Mouse (Mus musculus) T-helper 17 cell (primary cell): ENCODE results near the gene Pik3r3.
"Not testable (repeated sequence)": the region's sequence is repeated elsewhere in the genome, so short reads cannot be mapped to it uniquely, and the experiment has no call there.

Source experiments
- in situ Hi-C, 2 experiments: fragments of 300-600 bp; cut with MboI, MseI; formaldehyde crosslinking; loops; 1 replicate in 1 of 2; 2 replicates in 1 of 2; pipeline ENCODE4 v1.15.1; 2025; ENCODE audit warnings: high pct_unique_total_duplicates in 2 of 2

Gene Pik3r3

GRCm38 (mm10) chr4:116221140-116221851, at the start of gene Pik3r3:
Pik3r3 (plus strand) TSS chr4:116221618.
- in situ Hi-C loops: no loop called here

GRCm38 (mm10) chr4:116173072-116173471, 48.3 kb upstream of the Pik3r3 start, which contains the start of the genes 1700042G07Rik and Gm49337:
1700042G07Rik (plus strand) TSS chr4:116173372.
Gm49337 (plus strand) TSS chr4:116173384.
- in situ Hi-C loops: loop anchor here (5.0 kb wide), 2 partner anchors 69 to 74 kb away; no protein-coding TSS in a partner anchor

GRCm38 (mm10) chr4:116173752-116174151, 47.7 kb upstream of the Pik3r3 start:
- in situ Hi-C loops: loop anchor here (5.0 kb wide), 2 partner anchors 69 to 74 kb away; no protein-coding TSS in a partner anchor

- in situ Hi-C loops: loop anchor here (5.0 kb wide), 2 partner anchors 68 to 73 kb away; no protein-coding TSS in a partner anchor
Observed at GRCm38 (mm10) chr4:116174466-116175116, 46.8 kb upstream of the Pik3r3 start.

GRCm38 (mm10) chr4:116175136-116175535, 46.3 kb upstream of the Pik3r3 start:
- in situ Hi-C loops: no loop called here

- in situ Hi-C loops: no loop called here
Observed at GRCm38 (mm10) chr4:116175711-116176542, 45.5 kb upstream of the Pik3r3 start.

GRCm38 (mm10) chr4:116176543-116176988, 44.9 kb upstream of the Pik3r3 start:
- in situ Hi-C loops: no loop called here

- in situ Hi-C loops: no loop called here
Observed at GRCm38 (mm10) chr4:116177140-116177539, 44.3 kb upstream of the Pik3r3 start.

GRCm38 (mm10) chr4:116182079-116182478, 39.3 kb upstream of the Pik3r3 start:
- in situ Hi-C loops: no loop called here

GRCm38 (mm10) chr4:116182745-116183144, 38.7 kb upstream of the Pik3r3 start:
- in situ Hi-C loops: no loop called here

GRCm38 (mm10) chr4:116185083-116185482, 36.3 kb upstream of the Pik3r3 start:
- in situ Hi-C loops: no loop called here

GRCm38 (mm10) chr4:116192286-116192835, 29.1 kb upstream of the Pik3r3 start:
- in situ Hi-C loops: no loop called here

- in situ Hi-C loops: no loop called here
Observed at GRCm38 (mm10) chr4:116193583-116194383, 27.6 kb upstream of the Pik3r3 start.

- in situ Hi-C loops: no loop called here
Observed at GRCm38 (mm10) chr4:116198422-116198821, 23.0 kb upstream of the Pik3r3 start.

GRCm38 (mm10) chr4:116204422-116204821, 17.0 kb upstream of the Pik3r3 start:
- in situ Hi-C loops: no loop called here

- in situ Hi-C loops: no loop called here
Observed at GRCm38 (mm10) chr4:116206531-116206930, 14.9 kb upstream of the Pik3r3 start.

- in situ Hi-C loops: no loop called here
Observed at GRCm38 (mm10) chr4:116208891-116209290, 12.5 kb upstream of the Pik3r3 start.

GRCm38 (mm10) chr4:116215895-116216605, 5.4 kb upstream of the Pik3r3 start:
- in situ Hi-C loops: no loop called here

- in situ Hi-C loops: no loop called here
Observed at GRCm38 (mm10) chr4:116217046-116217445, 4.4 kb upstream of the Pik3r3 start.

GRCm38 (mm10) chr4:116217661-116218060, 3.8 kb upstream of the Pik3r3 start:
- in situ Hi-C loops: not testable (repeated sequence)
